Mouse (Mus musculus) skeletal muscle tissue, adult 2 months (tissue): Measurements from ENCODE around the gene Pheta2.
A peak's percentile ranks its signal among the peaks of the same experiment; 100 is the strongest.
"Not testable (repeated sequence)": the region's sequence is repeated elsewhere in the genome, so short reads cannot be mapped to it uniquely, and the experiment has no call there.

ENCODE experiments used
- DNase-seq: peaks from one replicate; pipeline ENCODE4 v3.0.0-alpha.2; 2012; ENCODE audit warnings: low read depth, low spot score

Pheta2 gene

DNA sequence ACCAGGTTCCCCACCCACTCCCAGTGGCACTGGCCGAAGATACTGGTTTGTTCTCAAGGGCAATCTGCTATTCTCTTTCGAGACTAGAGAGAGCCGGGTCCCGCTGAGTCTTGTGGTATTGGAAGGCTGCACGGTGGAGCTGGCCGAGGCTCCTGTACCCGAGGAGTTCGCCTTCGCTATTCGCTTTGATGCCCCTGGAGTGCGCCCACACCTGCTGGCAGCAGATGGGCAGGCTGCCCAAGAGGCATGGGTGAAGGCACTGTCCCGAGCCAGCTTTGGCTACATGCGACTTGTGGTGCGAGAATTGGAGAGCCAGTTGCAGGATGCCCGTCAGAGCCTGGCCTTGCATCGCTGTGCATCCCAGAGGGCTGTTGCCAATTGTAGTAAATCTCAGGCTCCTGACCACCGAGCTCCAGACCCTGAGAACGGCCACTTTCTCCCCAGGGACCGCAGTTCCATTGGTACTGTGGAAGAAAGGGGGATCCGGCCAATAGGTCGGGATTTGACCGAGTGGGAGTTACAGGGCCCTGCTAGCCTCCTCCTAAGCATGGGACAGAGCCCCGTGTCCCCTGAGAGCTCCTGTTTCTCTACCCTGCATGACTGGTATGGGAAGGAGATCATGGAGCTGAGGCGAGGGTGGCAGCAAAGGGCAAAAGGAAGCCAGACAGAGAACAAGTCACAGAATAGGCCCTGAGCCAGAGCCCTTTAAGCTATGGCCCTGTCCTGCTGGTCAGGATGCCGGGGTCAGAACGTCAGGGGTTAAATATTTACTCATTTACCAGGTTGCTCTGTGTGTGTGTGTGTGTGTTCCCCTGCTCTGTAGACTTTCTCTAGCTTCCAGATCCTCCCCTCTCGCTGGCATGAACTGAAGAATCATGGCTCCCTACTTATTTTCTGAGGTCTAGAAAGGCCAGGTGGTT is 4.9 kb downstream of the Pheta2 start:
- DNase-seq = no peak

DNA sequence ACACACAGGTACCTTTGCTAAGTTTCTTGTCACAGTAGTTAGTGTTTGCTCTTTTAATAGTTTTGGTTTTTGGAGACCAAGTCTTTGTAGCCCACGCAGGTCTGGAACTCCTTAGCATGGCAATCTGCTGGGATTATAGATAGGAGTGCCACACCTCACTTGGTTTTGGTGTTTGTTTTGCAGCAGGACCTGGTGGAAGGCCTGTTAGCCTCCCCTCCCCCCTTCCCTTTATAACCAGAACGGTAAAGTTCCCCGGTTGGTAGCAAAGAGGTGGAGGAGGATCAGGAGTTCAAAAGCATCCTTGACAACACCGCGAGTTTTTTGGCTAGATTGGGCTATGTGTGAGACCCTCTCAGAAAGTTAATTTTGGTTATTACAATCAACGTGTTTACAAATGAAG is 6.2 kb downstream of the Pheta2 start:
- no peak for DNase-seq

DNA sequence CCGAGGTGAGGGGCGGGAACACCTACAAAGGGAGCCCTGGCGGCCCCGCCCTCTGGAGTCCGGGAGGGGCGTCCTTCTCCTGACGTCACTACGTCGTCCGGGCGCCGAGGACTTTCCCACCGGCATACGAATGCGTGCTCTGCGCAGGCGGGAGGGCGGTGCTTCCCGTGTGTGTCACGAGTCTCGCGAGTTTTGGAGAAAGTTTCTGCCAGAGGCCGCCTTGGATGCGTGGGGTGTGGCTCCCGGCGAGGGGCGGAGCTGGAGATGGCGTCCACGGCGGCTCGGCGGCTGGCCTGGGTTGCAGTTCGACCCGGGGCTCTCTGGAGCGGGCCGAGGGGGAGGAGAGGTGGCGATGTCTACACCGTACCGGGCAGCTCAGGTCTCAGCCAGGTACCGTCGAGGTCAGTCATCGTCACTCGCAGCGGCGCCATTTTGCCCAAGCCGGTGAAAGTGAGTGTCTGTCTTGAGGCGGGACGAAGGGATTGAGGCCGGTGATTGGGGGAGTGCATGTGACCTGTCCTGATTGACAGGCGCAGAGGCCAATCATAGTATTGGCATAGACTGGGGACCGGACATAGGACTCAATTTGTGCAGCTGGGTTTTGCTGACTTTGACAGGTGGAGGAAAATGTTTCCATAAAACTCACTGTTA is 7.2 kb downstream of the Pheta2 start:
- peak; percentile 99 for DNase-seq

DNA sequence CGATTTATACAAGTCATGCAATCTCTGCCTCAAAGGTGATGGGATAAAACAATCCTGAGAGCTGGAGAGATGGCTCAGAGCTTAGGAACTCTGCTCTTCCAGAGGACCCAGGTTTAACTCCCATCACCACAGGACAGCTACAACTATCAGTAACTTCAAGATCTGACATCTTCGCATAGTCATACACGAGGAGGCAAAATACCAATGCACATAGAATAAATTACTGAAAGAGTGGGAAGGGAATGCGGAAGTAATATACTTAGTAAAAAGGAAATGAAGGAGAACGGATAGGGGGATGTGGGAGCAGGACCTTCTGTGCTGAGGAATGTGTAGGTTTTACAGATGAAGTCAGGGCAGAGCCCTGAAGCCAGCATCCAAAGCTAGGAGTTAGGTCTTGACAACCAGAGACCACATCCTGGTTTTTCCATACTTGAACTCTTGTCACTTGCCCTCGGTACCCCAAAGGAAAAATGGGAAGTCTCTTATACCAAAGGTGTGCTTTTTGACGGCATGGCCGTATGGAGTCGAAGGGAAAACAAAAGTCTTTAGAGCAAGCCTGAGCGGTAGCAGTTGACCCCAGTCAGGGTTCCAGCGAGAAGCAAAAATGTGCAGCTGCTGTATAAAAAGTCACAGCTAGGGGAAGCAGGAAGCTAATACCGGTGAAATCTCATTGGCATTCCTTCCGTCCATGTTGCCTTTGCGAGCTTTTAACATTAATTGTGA is 8.0 kb downstream of the Pheta2 start:
- no peak for DNase-seq

DNA sequence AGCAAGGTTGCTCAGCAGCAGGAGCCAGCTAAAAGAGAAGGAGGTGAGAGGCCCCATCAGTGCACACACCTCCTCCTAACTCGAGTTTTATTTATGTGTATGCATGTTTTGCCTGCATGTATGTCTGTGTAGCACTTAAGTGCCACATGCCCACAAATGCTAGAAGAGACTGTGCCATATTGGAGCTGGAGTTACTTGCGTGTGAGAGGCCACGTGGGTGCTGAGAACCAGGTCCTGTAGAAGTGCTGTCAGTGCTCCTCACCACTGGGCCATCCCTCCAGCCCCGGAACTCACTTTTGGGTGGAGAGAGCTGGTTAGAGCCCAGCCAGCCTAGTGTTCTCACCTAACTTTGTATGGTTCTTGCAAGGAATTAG is 8.5 kb downstream of the Pheta2 start:
- no peak for DNase-seq

DNA sequence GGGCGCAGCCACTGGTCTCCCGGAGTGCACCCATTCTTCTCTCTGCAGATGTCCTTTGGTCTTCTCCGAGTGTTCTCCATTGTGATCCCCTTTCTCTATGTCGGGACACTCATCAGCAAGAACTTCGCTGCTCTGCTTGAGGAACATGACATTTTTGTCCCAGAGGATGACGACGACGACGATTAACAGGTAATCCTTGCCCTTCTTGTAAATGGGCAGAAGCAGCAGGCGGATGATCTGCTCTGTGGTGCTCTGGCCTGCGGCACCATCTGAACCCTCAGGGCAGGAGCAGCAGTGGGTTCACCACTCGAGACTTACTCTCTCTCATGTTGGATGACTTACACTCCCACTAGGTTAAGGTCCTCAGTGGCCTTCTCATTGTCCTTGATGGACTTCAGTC is 9.1 kb downstream of the Pheta2 start:
- no peak for DNase-seq

DNA sequence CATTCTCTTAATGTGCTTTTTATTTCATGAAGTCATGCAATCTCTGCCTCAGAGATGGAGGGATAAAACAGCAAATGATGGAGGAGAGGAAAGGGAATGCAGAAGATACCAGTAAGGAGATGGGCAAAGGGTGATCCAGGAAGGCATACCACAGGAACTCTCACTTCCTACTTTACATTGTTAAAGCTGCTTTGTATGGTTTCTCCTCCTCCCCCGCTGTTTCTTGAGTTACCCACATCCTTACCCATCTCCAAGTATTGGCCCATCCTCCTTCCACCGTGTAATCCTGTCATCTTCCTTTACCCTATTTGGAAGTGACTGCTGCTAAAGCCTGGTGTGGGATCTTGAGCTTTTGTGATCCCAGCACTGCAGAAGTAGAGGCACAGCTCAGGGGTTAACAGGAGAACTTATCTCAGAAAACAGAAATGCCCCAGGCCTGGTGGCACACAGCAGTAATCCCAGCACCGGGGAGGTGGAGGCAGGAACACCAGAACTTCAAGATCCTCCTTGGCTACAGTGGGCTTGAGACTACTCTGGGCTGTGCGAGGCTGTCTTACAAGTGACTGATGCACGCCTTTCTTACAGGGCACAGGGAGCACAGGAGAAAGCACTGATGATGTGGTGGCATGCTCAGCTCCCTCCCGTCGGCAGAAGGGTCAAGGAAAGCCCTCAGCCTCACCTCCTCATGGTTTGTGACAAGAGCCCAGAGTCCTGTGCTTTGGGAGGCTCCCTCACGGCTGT is 9.7 kb downstream of the Pheta2 start:
- DNase-seq = no peak

DNA sequence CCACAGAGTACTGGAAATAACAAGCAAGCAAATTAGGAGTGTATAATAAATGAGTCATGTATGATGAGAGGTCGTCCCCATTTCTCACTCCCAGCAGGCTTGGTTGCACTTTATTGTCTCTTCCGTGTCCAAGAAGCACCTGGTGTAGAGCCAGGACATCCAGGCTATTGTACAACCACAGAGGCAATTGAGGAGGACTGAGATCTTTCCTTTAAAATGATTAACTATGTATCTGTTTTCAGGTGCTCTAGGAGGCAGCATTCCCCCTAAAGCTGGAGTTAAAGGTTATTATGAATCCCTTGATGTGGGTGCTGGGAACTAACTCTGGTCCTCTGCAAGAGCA is 10.2 kb downstream of the Pheta2 start:
- DNase-seq = no peak

DNA sequence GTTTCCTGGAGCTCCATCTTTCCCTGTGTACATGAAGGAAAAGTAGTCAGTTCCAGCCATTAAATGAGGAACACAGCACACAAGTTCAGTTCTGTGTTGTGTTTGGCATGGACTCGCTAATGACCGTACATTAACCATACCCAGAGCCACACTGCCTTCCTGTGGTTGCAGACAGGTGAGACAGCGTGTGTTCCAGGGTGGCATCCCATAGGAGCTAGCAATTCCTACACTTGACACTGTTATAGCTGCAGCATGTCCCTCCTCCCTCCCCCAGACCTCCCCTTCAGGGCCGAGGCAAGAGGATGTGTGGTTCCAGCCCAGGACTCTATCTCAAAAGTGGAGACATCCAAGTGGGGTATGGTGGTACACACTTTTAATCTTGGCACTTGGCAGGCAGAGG is 11.6 kb downstream of the Pheta2 start:
- no peak for DNase-seq

DNA sequence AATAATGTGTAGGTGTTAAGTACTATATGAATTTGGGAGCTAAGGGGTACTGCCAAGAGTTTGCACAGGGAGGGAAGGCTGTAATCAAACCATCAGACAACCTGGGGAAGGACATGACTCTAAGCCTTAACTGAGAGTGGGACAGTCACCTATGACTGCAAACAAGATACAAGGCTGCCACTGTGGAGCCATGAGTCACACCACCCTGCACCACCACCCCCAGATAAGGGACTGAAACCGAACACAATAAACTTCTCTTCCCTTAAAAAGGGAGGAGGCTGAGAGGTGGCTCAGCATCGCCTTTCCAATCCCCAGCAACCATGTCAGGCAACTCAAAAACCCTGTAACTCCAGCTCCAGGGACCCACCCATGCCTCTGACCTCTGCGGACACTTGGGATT is 12.7 kb downstream of the Pheta2 start:
- DNase-seq = no peak

DNA sequence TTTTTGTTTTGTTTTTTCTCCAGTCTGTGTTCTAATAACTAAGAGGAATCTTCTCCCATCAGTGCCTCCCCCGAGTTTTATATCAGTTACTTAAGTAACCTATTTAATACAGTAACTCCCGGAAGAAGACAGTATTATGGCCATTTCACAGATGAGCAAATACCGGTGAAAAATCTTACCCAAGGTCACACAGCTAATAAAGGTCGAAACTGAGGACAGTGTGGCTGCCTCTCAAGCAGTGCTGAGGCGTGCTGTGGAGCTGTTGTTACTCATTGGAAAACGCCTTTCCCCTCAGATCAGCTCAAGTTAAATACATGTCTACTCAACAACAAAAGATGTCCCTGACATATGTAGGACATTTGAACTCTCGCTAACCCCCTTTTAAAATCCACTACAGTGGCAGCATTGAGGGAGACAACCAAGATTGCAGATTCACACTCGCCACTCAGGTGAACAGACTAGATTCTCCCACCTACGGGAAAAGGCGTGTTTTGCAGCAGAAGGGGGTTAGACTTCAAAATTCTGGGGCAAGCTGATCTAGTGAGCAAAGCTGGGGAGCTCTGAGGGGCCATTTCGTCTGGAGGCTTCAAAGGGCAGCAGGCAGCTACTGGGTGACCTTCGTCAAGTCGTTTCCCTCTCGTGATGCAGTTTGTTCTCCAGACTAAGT is 14.5 kb downstream of the Pheta2 start:
- no peak for DNase-seq

DNA sequence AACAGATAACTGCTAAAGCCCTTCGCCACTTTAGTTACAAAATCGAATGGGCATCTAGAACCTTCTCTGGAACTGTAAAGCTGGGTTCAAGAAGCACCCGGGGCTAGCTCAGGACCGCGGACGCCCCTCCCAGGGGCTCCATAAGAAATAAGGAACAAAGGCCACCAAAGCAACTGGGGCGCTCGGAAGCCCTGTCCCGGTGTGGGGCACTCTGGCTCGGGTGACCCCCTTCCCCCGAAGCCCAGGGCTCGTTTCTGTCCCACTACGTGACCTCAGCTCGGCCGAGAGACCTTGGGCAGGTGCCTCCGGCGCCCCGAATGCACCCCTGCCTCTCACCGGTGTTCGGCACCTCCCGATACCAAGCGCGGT is 15.0 kb downstream of the Pheta2 start:
- no peak for DNase-seq

DNA sequence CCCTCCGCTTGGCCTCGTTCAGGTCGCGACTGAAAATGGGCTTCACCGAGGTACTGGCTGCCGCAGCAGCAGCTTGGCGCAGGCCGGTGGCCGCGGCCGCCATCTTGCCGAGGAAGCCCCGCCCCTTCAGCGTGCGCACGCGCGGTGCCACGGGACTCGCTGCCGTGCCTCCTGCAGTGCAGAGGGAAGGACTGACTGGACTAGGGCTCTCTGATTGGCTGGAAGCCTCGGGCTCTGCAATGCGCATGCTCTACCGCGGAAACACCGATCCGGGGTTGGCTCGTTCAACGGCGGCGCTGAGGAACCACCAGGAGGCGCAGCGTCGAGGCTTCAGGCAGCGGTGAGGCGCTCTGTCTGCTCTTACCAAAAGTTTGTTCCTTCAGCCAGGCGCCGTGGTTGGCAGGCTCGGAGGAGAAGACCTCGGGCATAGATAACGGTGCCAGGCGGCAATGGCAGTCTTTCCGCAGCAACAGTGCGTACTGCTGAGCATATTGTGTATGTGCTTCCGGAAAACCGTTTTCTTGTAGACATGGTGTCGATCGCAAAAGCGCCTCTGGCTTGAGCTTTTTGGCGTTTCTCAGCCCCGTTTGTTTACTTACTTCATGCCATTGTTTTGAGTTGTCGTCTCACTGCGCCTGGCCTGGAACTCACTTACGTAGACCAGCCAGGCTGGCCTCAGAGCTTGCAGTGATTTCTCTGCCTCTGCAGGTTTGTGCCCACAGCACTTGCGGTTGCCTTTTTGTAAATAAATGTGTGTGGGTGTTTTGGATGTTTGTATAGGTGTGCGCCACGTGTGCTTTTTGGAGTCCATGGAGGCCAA is 15.6 kb downstream of the Pheta2 start, which contains the start of gene Ndufa6:
Ndufa6 (minus strand) TSS at position 197 of the 820 bp plus-strand sequence.
- DNase-seq = peak; percentile 100

DNA sequence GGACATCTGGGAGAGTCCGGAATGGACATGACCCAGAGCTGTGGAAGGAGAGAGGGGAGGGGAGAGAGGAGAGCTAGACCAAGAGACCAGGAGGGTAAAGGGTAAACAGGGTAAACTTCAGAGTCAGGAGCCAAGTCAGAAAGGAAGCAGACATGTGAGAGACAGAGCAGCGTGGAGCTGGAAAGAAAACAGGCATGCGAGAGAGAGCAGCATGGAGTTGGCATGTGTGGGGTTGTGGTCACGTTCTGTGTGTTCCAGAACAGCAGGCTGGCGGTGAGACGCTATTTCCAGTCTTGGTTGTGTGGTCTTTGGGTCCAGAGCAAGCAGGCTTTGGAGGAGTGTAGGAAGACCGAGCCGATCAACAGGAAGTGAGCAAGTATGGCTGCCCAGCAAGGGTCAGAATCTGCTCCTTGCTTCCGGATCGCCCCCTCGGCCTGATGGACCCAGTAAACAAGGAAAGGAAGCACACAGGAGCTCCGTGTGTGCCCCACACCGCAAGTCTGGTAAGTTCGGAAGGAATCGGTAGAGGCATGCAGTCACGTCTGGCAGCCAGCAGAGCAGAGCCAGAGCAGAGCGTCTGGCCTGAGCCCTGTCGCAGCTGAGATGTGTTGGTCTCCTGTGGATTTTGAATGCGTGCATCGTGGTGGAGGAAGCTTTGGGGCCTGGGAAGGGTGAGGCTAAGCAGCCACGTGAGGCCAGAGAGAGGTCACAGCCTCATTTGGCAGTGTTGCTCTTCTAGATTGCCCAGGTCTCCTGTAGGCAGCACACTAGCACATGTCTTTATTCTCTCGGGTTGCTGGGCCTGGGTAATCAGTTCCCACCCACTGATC is 19.9 kb downstream of the Pheta2 start:
- no peak for DNase-seq

DNA sequence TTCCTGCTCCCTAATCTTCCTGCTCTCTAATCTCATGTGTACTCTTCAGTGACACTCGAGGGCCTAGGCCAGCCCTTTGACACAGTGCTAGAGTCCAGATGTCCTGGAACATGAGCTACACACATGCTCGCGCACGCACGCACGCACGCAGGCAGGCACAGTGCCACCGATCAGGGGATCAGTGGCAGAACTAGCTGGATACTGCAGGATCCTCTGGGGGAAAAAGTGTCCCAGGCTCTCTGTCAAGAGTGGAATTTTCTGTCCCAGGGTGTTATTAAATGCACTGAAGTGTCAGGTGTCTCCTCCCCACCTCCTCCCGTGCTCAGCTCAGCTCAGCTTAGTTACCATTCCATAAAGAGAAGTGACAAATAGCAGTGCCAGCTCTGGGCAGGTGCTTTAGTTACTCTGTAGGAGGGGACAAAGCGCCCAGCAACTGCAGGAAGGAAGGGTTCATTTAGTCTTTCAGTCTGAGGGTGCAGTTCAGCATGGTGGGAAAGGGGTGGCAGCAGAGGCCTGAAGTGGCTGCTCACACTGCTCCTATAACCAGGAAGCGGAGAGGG is 22.8 kb downstream of the Pheta2 start:
- peak; percentile 77 for DNase-seq

DNA sequence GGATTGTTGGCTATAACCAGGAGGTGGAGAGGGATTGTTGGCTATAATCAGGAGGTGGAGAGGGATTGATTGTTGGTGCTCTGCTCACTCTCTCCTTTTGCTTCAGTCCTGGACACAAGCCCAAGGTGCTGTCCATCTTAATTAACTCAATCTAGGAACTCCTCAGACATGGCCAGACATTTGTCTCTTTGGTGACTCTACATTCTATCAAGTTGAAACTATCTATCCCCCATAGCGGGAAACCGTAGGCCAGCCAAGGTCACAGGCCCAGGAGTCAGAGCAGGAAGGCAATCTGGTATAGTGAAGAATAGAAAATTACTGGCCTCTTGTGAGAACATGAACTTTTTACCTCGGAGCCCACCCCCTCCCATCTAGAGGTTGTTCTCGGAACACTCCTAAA is 23.5 kb downstream of the Pheta2 start:
- DNase-seq = no peak

DNA sequence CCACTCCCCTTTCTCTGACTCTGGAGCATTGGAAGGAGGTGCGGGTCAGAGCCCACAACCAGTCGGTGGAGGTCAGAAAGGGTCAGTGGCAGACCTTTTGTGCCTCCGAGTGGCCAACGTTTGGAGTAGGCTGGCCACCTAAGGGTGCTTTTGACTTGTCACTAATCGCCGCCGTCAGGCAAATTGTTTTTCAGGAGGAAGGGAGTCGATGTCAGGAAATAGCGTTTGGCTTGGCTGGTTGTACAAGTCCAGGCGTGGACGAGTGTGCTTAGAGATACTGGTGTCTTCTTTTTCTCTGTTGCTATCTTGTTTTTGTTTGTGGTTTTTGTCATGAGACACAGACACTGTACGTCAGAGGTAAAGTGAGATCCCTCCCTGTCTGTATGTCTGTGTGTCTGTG is 25.1 kb downstream of the Pheta2 start:
- not testable (repeated sequence) for DNase-seq

DNA sequence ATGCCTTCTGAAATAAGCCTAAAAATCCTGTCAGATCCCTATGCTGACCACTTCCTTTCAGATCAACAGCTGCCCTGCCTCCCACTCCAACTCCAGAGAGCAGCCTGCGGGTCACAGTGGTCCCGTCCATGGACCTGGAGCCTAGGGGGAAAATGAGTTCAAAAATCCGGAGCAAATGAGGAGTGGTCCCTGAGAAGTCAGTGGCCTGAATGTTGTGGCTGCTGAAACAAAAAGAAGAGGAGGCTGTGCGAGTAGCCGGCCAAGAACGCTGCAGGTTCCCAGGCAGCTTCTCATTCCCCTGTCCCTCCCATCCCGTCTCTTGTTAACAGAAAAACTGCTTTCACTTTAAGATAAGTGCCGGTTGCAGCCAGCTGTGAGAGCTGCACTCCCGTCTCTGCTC is 25.8 kb downstream of the Pheta2 start:
- not testable (repeated sequence) for DNase-seq

DNA sequence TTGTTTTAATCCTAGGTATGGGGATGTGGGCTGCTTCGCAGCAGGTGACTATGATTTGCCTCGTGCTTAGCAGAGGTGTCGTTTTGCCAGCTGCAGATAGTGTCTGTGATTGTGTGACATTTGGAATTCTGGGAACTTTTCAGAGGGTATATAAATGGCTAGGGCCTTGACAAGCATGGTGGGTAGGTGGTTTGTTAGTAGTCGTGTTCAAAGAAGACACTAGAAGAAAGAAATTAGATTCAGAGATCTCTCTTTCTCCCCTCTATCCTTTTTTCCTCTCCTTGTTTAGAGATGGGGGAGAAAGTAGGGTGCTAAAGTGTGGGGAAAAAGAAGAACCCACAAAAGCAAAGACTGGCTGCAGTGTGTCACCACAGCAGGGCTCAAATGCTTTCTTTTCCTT is 29.4 kb downstream of the Pheta2 start:
- no peak for DNase-seq
